Mouse (Mus musculus): ENCODE results near the gene Mrpl41.
"Not testable (repeated sequence)": the region's sequence is repeated elsewhere in the genome, so short reads cannot be mapped to it uniquely, and the experiment has no call there.

The Mrpl41 gene

DNA sequence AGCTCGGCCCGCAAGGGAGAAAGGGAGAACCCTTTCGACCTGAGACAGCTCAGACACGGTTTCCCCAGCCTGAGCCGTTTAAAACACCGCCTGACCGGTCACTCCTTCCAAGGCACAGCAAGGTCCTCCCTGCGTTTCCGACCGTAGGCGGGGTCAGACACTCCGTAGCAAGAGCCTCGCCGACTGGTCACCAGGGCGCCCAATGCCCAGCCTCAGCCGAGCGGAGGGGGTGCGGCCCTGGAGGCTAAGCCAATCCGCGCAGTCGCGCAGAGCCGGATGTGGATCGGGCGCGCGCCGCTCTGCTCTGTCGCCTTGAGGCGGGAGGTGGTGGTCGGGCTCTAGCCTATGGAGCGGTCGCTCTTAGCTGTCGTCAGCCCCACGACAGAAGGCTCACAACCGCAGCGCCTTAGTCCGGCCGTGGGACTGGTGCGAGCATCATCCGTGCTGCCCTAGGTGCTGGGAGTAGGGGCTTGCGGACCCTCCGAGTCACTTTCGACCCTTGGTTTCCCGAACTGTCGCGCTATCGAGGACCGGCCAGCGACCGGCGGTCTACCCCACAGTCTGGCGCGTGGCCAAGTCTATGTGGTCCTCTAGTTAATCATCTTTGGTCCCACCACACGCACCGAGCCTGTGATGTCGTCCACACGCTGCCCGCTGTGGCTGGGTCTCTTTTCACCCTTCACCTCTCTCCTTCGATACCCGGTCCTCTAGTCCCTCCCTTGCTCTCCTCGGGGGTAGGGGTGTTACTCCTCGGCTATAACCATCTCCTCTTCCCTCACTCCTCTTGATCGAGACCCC lies at the start of gene Mrpl41:
Gene Mrpl41 (minus strand): TSS at position 193 of the 798 bp plus-strand sequence.
- H3K36me3 ChIP-seq (ENCODE audit: control insufficient read depth, insufficient read depth, low read length, poor library complexity, severe bottlenecking) = no peaks in the 10 kb centered on the region; the same call in 1 of the 2 replicates

DNA sequence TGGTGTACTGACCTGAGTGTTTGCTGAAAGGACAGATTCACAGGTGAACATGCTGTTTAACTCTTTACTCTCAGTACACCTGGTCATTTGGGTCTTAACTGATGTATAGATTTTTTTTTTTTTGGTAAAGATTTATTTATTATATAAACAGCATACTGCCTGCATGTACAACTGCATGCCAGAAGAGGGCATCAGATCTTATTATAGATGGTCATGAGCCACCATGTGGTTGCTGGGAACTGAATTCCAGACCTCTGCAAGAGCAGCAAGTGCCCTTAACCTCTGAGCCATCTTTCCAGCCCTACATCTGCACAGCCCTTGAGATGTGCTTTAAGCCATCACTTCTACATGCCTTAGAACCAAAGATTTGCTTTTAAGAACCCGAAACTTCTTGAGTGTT lies 47.8 kb upstream of the Mrpl41 start:
- Histone ChIP-seq H3K27me3 (ENCODE audit: control insufficient read depth, insufficient read depth, low read length, poor library complexity, severe bottlenecking) (no peaks in the 10 kb centered on the region), H3K36me3 (ENCODE audit: control insufficient read depth, insufficient read depth, low read length, poor library complexity, severe bottlenecking) (peaks cover 8% of the 10 kb centered on the region)
- DNase-seq (ENCODE audit: low read depth, low spot score) = peak; percentile 12

More for the DNA sequence above, at the start of gene Mrpl41:
- peak; percentile 98 for DNase-seq (ENCODE audit: low read depth, low spot score)
- H3K27me3 ChIP-seq (ENCODE audit: control insufficient read depth, insufficient read depth, low read length, poor library complexity, severe bottlenecking) = no peaks in the 10 kb centered on the region

GRCm38 (mm10) chr2:25008250-25008649 lies 33.4 kb upstream of the Mrpl41 start:
- DNase-seq (ENCODE audit: low read depth, low spot score) = peak; percentile 42
- Histone ChIP-seq H3K27me3 (ENCODE audit: control insufficient read depth, insufficient read depth, low read length, poor library complexity, severe bottlenecking) (no peaks in the 10 kb centered on the region), H3K36me3 (ENCODE audit: control insufficient read depth, insufficient read depth, low read length, poor library complexity, severe bottlenecking) (peaks cover 2% of the 10 kb centered on the region; the same call in 1 of the 2 replicates)

DNA sequence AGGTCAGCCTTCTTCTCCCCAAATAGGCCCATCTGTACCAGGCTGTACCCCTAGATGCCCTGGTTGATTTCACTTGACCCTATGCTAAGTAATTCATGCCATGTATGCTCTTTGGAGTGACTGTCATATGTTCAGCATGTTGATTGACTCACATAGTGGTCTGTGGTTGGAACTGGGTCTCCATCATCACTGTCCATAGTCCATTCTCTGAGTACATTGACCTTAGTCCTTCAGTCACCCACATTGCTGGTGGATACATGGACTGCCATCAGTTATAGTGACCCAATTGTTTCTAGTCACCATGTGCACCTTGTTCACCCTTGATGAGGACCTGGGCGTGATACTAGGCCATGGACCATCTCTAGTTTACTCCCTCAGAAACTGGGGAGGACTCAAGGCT lies 31.9 kb upstream of the Mrpl41 start:
- DNase-seq (ENCODE audit: low read depth, low spot score) = no peak
- H3K27me3 ChIP-seq (ENCODE audit: control insufficient read depth, insufficient read depth, low read length, poor library complexity, severe bottlenecking) = no peaks in the 10 kb centered on the region
- peaks cover 4% of the 10 kb centered on the region; the same call in 1 of the 2 replicates for H3K36me3 ChIP-seq (ENCODE audit: control insufficient read depth, insufficient read depth, low read length, poor library complexity, severe bottlenecking)

DNA sequence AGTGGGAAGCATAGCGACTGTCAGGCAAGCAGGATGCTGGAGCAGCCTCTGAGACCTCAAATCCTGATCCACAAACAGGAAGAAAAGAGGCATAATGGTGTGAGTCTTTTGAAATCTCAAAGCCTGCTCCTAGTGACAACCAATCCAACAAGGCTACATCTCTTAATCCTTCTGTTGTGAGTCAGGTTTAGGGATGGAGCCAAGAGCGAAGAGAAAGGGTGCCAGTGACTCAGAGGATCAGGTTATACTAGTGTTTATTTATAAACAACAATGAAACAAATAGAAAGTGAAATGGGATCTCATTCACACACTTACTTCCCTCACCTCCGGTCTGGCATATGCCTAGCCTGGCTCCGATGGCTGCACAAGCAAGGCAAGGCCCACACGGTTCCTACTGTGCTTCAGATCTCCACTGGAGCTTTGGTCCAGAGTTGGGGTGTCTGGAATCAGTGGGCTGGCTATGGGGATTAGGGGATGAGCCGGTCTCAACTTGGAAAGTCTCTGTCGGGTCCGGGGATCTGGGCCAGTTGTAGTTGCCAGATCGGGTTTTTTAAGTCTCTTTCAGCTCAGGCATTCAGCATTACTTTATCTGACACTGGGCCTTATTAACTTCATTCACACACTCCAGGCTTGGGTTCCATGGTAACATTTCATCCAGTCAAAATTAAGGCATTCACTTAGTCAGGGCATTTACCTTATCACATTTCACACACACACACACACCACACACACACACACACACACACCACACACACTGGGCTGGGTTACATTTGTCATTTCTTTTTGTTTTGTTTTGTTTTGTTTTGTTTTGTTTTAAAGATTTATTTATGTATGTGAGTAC lies 29.3 kb upstream of the Mrpl41 start:
- DNase-seq (ENCODE audit: low read depth, low spot score) = no peak
- H3K27me3 ChIP-seq (ENCODE audit: control insufficient read depth, insufficient read depth, low read length, poor library complexity, severe bottlenecking) = no peaks in the 10 kb centered on the region
- peaks cover 4% of the 10 kb centered on the region; the same call in 1 of the 2 replicates for H3K36me3 ChIP-seq (ENCODE audit: control insufficient read depth, insufficient read depth, low read length, poor library complexity, severe bottlenecking)

DNA sequence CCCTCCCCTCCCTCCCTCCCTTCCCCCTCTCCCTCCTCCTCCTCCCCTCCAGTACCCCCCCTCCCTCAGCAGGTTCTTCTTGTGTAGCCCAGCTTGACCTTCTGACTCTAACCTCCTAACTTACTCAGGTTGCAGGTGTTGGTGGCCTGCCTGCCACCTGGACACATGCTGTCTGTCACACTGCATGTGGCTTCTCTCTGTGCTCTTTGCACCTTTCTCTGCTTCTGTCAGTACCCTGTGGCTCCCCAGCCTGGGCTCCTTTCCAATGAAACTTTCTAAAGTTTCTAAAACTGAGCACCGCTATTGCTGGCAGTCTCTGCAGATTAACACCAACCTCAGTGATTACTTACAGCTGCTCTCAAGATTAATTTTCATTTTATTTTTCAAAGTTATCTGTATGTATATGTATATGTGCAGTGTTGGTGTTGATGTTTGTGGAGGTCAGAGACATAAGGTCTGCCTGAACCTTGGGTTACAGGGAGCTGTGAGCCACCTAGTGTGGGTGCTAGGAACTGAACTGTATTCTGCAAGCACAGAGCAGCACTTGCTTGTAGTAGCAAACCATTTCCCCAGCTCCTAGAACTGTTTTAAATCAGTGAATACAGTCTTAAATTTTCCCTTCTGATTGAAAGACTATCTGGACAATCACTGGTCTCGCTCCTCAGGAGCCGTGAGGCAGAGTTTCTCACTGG lies 25.8 kb upstream of the Mrpl41 start:
- H3K36me3 ChIP-seq (ENCODE audit: control insufficient read depth, insufficient read depth, low read length, poor library complexity, severe bottlenecking) = peaks cover 6% of the 10 kb centered on the region
- H3K27me3 ChIP-seq (ENCODE audit: control insufficient read depth, insufficient read depth, low read length, poor library complexity, severe bottlenecking) = no peaks in the 10 kb centered on the region
- peak; percentile 47 for DNase-seq (ENCODE audit: low read depth, low spot score)

DNA sequence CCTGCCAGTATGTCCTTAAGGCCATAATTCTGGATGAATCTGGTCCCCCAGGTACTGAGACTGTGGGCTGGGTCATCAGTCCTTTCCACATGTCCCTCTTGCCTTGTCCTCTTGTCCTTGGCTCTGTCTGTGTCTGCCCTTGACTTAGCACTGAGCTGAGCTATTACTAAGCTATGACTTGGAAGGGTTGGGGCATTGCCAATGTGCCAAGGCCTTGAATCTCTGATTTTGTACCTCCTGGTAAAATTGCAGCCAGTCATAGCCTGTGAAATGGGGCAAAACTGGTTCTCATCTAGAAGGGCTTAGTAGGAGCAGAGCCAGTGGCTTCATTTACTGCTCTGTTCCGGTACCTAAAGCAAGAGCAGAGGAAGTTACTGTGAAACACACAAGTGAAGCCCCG lies 21.6 kb upstream of the Mrpl41 start:
- no peaks in the 10 kb centered on the region for H3K27me3 ChIP-seq (ENCODE audit: control insufficient read depth, insufficient read depth, low read length, poor library complexity, severe bottlenecking)
- no peak for DNase-seq (ENCODE audit: low read depth, low spot score)
- peaks cover 4% of the 10 kb centered on the region for H3K36me3 ChIP-seq (ENCODE audit: control insufficient read depth, insufficient read depth, low read length, poor library complexity, severe bottlenecking)

GRCm38 (mm10) chr2:24995332-24995731 lies 20.4 kb upstream of the Mrpl41 start:
- Histone ChIP-seq H3K36me3 (ENCODE audit: control insufficient read depth, insufficient read depth, low read length, poor library complexity, severe bottlenecking) (peaks cover 4% of the 10 kb centered on the region), H3K27me3 (ENCODE audit: control insufficient read depth, insufficient read depth, low read length, poor library complexity, severe bottlenecking) (no peaks in the 10 kb centered on the region)
- no peak for DNase-seq (ENCODE audit: low read depth, low spot score)

DNA sequence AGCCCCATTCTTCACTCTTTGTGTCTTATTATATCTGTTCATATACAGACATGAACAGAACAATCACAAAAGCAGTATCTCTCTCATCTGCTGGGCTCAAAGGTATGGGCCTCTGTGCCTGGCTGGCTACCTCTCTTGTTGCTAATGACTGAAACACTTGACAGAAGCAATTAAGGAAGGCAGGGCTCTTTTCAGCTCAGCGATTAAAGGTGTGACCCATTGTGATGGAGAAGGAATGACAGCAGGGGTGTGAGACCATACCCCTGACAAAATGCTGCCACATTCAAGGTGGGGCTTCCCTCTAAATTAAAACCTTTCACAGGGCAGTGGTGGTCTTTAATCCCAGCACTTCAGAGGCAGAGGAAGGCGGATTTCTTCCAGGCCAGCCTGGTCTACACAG lies 12.9 kb upstream of the Mrpl41 start:
- DNase-seq (ENCODE audit: low read depth, low spot score) = no peak

DNA sequence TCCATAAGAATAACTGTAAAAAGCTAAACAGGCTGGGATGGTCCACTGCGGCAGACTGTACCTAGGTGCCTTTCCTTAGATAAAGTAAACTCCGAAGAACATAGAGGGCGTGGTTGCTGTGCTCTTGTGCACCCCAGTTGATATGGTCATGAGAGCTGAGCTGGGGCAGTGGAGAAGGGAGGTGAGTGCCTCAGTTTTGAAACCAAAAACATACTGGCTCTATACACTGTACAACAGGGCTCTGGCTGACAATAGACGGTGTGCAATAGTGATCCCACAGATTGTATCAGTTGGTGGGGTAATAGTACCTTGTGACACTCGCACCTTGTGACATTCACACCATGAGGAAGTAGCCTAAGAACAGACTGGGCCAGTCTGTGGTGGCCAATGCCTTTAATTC lies 2.1 kb upstream of the Mrpl41 start:
- H3K27me3 ChIP-seq (ENCODE audit: control insufficient read depth, insufficient read depth, low read length, poor library complexity, severe bottlenecking) = no peaks in the 10 kb centered on the region
- H3K36me3 ChIP-seq (ENCODE audit: control insufficient read depth, insufficient read depth, low read length, poor library complexity, severe bottlenecking) = peaks cover 1% of the 10 kb centered on the region; the same call in 1 of the 2 replicates
- DNase-seq (ENCODE audit: low read depth, low spot score) = peak; percentile 34

More for the DNA sequence above, 12.9 kb upstream of the Mrpl41 start:
- no peaks in the 10 kb centered on the region for H3K27me3 ChIP-seq (ENCODE audit: control insufficient read depth, insufficient read depth, low read length, poor library complexity, severe bottlenecking)
- H3K36me3 ChIP-seq (ENCODE audit: control insufficient read depth, insufficient read depth, low read length, poor library complexity, severe bottlenecking) = peaks cover 13% of the 10 kb centered on the region

DNA sequence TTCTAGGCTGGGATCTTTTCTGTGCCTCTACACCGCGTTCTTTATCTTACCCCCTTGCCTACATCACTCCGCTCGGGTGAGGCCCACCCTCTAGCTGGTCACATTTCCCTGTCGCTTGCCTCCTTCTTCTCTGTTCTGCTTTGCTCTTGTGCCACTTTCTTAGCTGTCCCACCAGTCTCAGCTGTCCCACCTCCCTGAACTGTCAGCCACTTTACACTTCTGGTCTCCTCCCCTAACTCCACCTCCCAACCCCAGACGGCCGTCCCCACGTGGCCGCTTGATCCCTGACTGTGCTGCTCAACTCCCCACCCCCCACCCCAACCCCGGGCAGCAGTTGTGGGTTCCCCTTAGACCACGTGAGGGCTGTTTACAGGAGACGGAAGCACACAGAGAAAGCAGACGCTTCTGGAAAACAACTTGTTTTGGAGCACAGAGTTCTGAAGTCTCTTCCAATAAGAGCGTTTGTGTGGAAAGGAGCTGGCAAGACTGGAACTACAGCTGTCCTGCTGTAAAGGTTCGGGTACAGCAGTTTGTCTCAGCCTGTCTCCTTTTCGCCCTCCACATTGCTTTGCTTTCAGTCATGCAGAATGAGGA lies 903 bp upstream of the Mrpl41 start, which contains the start of gene Pnpla7:
Gene Pnpla7 (plus strand): TSS at position 330 of the 594 bp plus-strand sequence.
- no peaks in the 10 kb centered on the region for H3K27me3 ChIP-seq (ENCODE audit: control insufficient read depth, insufficient read depth, low read length, poor library complexity, severe bottlenecking)
- peak; percentile 94 for DNase-seq (ENCODE audit: low read depth, low spot score)
- 0 out of 2 replicates have a peak, but pooled peaks cover 1% of the 10 kb centered on the region for H3K36me3 ChIP-seq (ENCODE audit: control insufficient read depth, insufficient read depth, low read length, poor library complexity, severe bottlenecking)

- not testable (repeated sequence) for H3K27me3 ChIP-seq (ENCODE audit: control insufficient read depth, insufficient read depth, low read length, poor library complexity, severe bottlenecking); H3K36me3 ChIP-seq (ENCODE audit: control insufficient read depth, insufficient read depth, low read length, poor library complexity, severe bottlenecking); DNase-seq (ENCODE audit: low read depth, low spot score)
Observed at GRCm38 (mm10) chr2:24974452-24974851, 446 bp downstream of the Mrpl41 start.

- Histone ChIP-seq H3K27me3 (ENCODE audit: control insufficient read depth, insufficient read depth, low read length, poor library complexity, severe bottlenecking) (no peaks in the 10 kb centered on the region), H3K36me3 (ENCODE audit: control insufficient read depth, insufficient read depth, low read length, poor library complexity, severe bottlenecking) (no peaks in the 10 kb centered on the region; the same call in none of the 2 replicates)
- DNase-seq (ENCODE audit: low read depth, low spot score) = no peak
Observed at GRCm38 (mm10) chr2:24970386-24970785, 4.5 kb downstream of the Mrpl41 start.
